Mouse (Mus musculus): ENCODE results near the gene Plekhd1. TPM values are rescaled to one million over a fixed set of nuclear protein-coding genes. Genes with fewer than 3 reads are reported as not detected.

Plekhd1 gene
- polyA plus RNA-seq, 1 experiment from 2014 or later: 6.5 TPM

DNA sequence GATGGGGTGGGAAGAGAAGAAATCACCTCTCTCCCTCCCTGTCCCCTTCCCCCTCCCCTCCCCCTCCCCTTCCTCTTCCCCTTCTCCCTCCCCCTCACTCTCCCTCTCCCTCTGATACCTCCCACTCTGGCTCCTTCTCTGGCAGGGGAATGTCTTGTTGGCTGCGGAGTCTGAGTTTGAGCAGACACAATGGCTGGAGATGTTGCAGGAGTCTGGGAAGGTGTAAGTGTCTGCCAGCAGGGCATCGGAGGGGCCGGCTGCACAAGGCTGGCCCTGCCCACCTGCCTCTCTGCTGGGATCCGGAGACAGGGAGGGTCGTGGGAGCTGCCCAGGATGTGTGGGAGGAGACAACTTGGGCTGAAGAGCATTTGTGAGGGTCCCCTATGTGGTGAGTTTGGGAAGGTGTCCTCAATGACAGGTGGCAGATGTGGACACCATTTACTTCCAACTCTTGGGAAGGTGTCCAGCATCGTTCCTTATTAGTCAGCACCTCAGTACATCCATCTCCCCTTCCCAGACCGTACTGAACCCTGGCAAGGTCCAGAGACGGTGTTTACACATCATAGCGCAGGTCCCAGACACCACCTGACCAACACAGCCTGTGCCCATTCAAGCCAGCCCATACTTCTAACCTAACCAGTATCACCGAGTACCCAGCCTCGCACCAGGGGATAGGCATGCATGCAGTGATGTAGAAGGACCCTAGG is 14.0 kb downstream of the Plekhd1 start:
- Histone ChIP-seq H3K9me3 (no peaks in the 10 kb centered on the region), H3K4me1 (replicated peaks) (peaks cover 15% of the 10 kb centered on the region), H3K27ac (replicated peaks) (peak overlapping the region; percentile 38; the same call in 1 of the 2 replicates), H3K4me2 (no peak overlapping the region), H3K27me3 (no peaks in the 10 kb centered on the region), H3K9ac (no peak overlapping the region), H3K36me3 (no peaks in the 10 kb centered on the region), H3K4me3 (no peak overlapping the region)
- no peak; the same call in 1 of the 2 replicates for ATAC-seq (ENCODE audit: low FRiP score, low read depth)
- WGBS: 58% methylated on average over 11 of the region's 11 CpGs

DNA sequence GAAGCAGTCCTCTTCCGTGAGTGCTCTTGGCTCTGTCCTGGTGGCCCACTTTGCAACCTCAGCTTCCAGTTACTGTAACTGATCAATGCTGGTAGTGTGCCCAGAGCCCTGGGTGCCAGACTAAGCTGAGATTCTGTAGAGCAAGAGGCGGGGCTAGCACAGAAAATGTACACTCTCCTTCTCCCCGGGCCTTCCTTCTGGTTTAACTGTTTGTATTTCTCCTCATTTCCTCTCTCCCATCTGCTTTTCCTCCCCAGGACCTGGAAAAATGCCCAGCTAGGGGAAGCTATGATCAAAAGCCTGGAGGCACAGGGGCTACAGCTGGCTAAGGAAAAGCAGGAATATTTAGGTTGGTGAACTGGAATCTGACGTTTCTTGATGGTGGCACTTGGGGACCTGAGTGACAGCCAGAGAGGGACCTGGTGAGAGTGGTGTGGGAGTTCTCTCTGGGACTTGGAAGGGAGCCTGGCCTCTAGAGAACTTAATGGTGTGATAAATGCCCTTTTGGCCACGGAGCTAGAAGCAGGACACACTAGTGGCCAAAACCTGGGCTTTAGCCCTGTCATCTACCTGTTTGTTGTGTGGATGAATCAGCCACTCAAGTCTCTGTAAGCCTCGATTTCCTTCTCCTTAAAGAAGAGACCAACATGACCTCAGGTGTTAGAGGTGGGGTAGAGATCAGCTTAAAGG is 14.7 kb downstream of the Plekhd1 start:
- Histone ChIP-seq H3K4me2 (no peak overlapping the region), H3K9ac (no peak overlapping the region), H3K27ac (replicated peaks) (peak overlapping the region; percentile 38; the same call in 1 of the 2 replicates), H3K36me3 (no peaks in the 10 kb centered on the region), H3K4me3 (no peak overlapping the region), H3K27me3 (no peaks in the 10 kb centered on the region), H3K4me1 (replicated peaks) (peaks cover 15% of the 10 kb centered on the region), H3K9me3 (no peaks in the 10 kb centered on the region)
- ATAC-seq (ENCODE audit: low FRiP score, low read depth): peak; percentile 57; the same call in 1 of the 2 replicates
- 51% methylated on average over 6 of the region's 6 CpGs for WGBS

DNA sequence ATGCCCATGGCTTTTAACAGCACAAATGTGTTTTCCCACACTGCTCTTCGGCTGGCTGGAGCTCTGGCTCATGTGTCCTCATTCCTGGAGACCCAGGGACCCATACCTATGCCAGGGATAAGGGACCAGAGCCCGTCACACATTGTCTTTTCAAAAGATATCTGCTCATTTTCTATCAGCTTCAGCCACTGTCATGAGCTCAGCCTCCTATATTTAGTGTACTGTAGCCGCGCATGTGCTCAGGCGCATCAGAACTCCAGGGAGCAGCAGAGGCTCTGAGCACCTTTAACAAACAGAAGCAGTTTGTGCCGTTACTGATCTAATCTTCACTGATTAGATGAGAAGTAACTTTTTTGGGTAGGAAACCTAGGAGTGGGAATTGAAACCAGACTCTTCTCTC is 23.5 kb downstream of the Plekhd1 start:
- 73% methylated on average over 6 of the region's 6 CpGs for WGBS

DNA sequence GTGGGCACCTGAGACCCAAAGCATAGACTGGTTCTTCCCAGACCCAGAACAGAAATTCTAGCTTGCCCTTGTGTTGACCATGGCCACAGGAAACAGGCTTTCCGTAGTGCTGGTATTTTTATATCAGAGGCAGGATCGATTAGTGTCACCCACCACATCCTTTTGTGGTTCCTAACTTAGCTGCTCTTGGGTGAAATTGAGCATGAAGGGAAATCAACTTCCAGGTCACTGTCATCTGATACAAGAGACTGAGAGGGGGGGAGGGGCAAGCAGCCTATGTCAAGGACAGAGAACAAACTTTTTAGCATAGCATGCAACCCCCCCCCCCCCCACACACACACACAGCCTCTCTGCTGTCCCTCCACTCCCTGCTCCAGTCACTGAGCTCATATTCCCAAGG is 26.8 kb downstream of the Plekhd1 start:
- no peaks in the 10 kb centered on the region for H3K36me3 ChIP-seq
- H3K9ac ChIP-seq: no peak overlapping the region
- ATAC-seq (ENCODE audit: low FRiP score, low read depth): no peak
- no peaks in the 10 kb centered on the region for H3K27me3 ChIP-seq
- H3K4me1 ChIP-seq (replicated peaks): 0 out of 2 replicates have a peak, but pooled peaks cover 4% of the 10 kb centered on the region
- no peaks in the 10 kb centered on the region for H3K9me3 ChIP-seq
- 67% methylated on average over 2 of the region's 2 CpGs for WGBS
- H3K4me2 ChIP-seq: no peak overlapping the region
- no peak overlapping the region for H3K27ac ChIP-seq (replicated peaks)
- H3K4me3 ChIP-seq: no peak overlapping the region

More for the DNA sequence above, 23.5 kb downstream of the Plekhd1 start:
- no peaks in the 10 kb centered on the region for H3K9me3 ChIP-seq
- no peaks in the 10 kb centered on the region for H3K36me3 ChIP-seq
- H3K27me3 ChIP-seq: no peaks in the 10 kb centered on the region
- H3K4me2 ChIP-seq: no peak overlapping the region
- ATAC-seq (ENCODE audit: low FRiP score, low read depth): no peak
- H3K9ac ChIP-seq: no peak overlapping the region
- no peak overlapping the region for H3K4me3 ChIP-seq
- H3K27ac ChIP-seq (replicated peaks): no peak overlapping the region
- H3K4me1 ChIP-seq (replicated peaks): 0 out of 2 replicates have a peak, but pooled peaks cover 4% of the 10 kb centered on the region

DNA sequence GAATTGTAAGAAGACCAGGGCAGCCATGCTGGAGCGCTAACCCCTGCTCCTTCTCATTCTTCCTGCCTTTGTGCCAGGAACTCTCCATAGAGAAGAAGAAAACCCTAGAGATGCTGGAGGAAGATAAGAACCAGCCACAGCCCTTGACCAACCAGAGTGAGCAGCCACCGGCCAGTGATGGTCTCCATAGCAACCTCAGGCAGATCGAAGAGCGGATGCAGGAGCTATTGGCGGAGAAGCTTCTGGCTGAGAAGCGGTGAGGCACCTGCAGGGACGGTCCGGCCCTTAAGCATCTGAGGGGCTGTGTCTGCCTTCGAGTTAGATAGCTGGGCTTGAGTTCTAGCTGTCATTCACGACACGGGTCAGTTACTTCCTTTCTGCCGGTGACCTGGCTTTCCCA is 28.1 kb downstream of the Plekhd1 start:
- Histone ChIP-seq H3K4me1 (replicated peaks) (0 out of 2 replicates have a peak, but pooled peaks cover 4% of the 10 kb centered on the region), H3K4me3 (no peak overlapping the region), H3K27me3 (no peaks in the 10 kb centered on the region), H3K4me2 (no peak overlapping the region), H3K9ac (no peak overlapping the region), H3K27ac (replicated peaks) (no peak overlapping the region), H3K9me3 (no peaks in the 10 kb centered on the region), H3K36me3 (no peaks in the 10 kb centered on the region)
- ATAC-seq (ENCODE audit: low FRiP score, low read depth): no peak
- WGBS: 34% methylated on average over 12 of the region's 12 CpGs

DNA sequence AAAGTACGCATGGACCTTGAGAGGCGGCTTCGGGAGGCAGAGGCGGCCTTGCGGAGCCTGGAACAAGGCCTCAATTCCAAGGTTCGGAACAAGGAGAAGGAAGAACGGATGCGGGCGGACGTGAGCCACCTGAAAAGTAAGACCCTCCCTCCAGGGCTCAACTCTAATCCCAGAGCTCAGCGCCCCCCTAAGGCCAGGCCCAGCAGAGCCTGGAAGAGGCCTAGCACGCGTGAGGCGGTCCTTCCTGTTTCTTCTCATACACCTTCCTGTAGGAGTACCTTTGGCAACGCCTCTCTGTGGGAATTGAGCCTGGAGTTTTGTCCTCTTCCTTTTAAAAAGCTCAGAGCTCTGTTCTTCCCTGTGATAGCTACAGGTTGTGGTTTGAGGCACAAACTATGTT is 29.1 kb downstream of the Plekhd1 start:
- Histone ChIP-seq H3K27me3 (no peaks in the 10 kb centered on the region), H3K36me3 (no peaks in the 10 kb centered on the region), H3K4me3 (no peak overlapping the region), H3K4me1 (replicated peaks) (0 out of 2 replicates have a peak, but pooled peaks cover 4% of the 10 kb centered on the region), H3K27ac (replicated peaks) (no peak overlapping the region), H3K9ac (no peak overlapping the region), H3K9me3 (no peaks in the 10 kb centered on the region), H3K4me2 (no peak overlapping the region)
- ATAC-seq (ENCODE audit: low FRiP score, low read depth): no peak
- 89% methylated on average over 15 of the region's 15 CpGs for WGBS

DNA sequence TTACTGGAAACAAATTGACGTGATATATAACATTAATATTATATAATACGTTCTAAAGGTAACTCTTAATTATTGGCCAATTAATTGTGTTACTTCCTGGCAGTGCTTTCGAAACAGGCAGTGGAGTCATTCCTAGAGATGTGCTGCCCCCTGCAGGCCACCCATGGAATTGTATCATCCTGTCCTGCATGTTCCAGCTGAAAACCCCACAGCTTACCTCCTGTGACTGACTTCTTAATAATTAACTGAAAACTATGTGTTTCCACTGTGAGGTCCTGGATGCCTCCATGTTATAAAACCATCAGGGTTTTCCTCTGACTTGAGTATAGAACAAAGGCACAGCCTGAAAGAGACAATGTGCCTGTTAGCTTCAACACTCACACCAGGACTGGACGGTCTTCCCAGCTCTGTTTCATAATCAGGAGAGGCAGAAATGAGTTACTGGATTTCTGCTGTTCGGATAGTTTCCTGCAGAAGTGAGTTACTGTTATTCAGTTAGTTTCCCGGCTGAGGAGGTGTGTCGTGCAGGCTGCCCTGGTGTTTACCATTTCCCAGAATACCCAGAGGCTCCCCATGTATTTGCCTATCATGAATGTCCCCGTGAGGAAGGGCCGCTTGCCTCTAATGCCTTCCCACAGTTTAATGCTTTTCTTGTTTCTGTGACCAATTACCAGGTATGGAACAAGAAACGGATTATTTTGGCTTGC is 32.6 kb downstream of the Plekhd1 start:
- no peak overlapping the region for H3K4me2 ChIP-seq
- H3K9me3 ChIP-seq: no peaks in the 10 kb centered on the region
- WGBS: 25% methylated on average over 10 of the region's 10 CpGs
- no peaks in the 10 kb centered on the region for H3K36me3 ChIP-seq
- no peak overlapping the region for H3K9ac ChIP-seq
- ATAC-seq (ENCODE audit: low FRiP score, low read depth): no peak
- 0 out of 2 replicates have a peak, but pooled peaks cover 4% of the 10 kb centered on the region for H3K4me1 ChIP-seq (replicated peaks)
- no peaks in the 10 kb centered on the region for H3K27me3 ChIP-seq
- H3K27ac ChIP-seq (replicated peaks): no peak overlapping the region
- H3K4me3 ChIP-seq: no peak overlapping the region

DNA sequence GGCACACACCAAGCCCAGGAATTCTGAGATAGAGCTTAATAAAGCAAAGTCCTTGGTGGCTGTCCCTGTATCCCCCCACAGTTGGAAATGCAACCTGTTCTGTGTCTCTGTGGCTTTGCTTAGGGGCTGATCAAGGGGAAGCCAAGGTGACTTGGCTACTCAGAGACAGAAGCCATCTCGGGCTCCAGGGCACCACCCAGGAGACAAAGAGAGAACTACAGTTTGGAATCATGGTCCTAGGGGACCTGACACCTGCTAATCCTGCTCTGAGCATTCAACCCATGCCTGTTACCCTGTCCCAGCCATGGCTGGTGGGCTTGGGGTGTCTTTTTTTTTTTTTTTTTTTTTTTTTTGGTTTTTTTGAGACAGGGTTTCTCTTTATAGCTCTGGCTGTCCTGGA is 35.8 kb downstream of the Plekhd1 start:
- no peak overlapping the region for H3K4me3 ChIP-seq
- H3K27me3 ChIP-seq: no peaks in the 10 kb centered on the region
- ATAC-seq (ENCODE audit: low FRiP score, low read depth): no peak
- H3K9me3 ChIP-seq: no peaks in the 10 kb centered on the region
- no peak overlapping the region for H3K4me2 ChIP-seq
- 27% methylated on average over 1 of the region's 1 CpGs for WGBS
- H3K4me1 ChIP-seq (replicated peaks): no peaks in the 10 kb centered on the region
- no peak overlapping the region for H3K27ac ChIP-seq (replicated peaks)
- H3K9ac ChIP-seq: no peak overlapping the region
- no peaks in the 10 kb centered on the region for H3K36me3 ChIP-seq

DNA sequence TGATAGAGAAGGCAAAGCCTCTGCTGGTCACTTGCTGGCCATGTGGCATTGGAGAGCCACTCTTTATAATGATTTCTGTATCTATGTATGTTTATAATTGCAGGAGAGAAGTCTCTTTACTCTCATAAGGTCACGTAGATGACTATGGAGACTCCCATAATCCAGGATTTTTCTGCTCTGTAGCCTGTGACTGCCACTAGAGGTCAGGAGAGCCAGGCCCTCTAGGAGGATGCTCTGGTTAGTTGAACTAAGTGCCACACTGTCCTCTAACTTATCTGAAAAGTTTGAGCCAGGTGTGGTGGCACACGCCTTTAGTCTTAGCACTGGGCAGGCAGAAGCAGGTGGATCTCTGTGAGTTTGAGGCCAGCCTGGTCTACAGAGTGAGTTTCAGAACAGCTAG is 36.4 kb downstream of the Plekhd1 start:
- H3K36me3 ChIP-seq: no peaks in the 10 kb centered on the region
- H3K9me3 ChIP-seq: no peaks in the 10 kb centered on the region
- H3K4me1 ChIP-seq (replicated peaks): no peaks in the 10 kb centered on the region
- no peak for ATAC-seq (ENCODE audit: low FRiP score, low read depth)
- 60% methylated on average over 2 of the region's 2 CpGs for WGBS
- no peak overlapping the region for H3K9ac ChIP-seq
- H3K27ac ChIP-seq (replicated peaks): no peak overlapping the region
- no peak overlapping the region for H3K4me2 ChIP-seq
- H3K4me3 ChIP-seq: no peak overlapping the region
- no peaks in the 10 kb centered on the region for H3K27me3 ChIP-seq

DNA sequence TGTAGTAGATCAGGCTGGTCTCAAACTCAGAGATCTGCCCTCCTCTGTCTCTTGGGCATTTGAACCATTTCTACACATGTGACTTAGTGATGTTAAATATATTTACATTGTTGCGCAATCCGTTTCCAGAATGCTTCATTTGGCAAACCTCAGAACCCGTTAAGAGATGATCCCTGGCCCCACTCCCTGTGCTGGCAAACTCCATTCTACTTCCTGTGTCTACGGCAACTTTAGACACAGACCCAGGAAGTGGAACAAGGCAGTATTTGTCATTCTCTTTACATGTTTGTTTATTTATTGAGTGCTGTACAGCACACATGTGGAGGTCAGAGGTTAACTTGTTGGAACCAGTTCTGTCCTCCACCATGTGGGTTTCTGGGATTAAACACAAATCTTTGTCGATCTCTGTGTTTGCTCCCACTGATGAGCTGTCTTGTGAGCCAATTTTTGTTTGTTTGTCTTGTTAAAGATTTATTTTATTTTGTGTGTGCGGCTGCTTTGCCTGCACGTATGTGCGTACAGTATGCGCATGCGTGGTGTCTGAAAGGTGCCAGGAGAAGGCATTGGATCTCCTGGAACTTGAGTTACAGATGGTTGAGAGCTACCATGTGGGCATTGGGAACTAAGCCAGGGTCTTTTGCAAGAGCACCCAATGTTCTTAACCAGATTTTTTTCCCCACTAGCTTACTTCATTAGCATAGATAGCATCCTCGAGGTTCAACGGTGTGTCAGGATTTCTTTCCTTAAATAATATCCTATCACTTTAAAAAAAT is 37.6 kb downstream of the Plekhd1 start:
- Histone ChIP-seq H3K27me3 (no peaks in the 10 kb centered on the region), H3K27ac (replicated peaks) (no peak overlapping the region), H3K9ac (no peak overlapping the region), H3K4me2 (no peak overlapping the region), H3K9me3 (no peaks in the 10 kb centered on the region), H3K4me1 (replicated peaks) (no peaks in the 10 kb centered on the region), H3K36me3 (no peaks in the 10 kb centered on the region), H3K4me3 (no peak overlapping the region)
- peak; percentile 12; the same call in 1 of the 2 replicates for ATAC-seq (ENCODE audit: low FRiP score, low read depth)
- 87% methylated on average over 12 of the region's 12 CpGs for WGBS

DNA sequence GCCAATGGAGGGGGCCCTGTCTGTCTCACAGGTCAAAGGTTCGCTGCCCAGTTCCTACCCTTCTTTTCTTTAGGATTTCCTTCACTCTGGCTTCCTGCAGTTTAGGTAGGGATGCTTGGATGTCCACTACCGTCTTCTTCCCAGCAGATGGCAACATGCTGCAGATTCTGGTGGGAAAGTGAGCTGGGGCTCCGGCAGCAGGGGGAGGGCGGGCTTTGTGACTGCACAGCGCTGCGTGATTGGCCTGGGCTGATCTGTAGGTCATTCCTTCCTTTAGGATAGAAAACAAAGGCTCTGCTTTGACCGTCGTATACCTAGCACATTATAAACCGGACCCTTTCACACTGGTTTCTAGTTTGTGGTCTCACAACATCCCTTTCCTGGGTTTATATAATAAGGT is 38.2 kb downstream of the Plekhd1 start:
- peak; percentile 91 for ATAC-seq (ENCODE audit: low FRiP score, low read depth)
- Histone ChIP-seq H3K27me3 (no peaks in the 10 kb centered on the region), H3K9me3 (no peaks in the 10 kb centered on the region), H3K4me3 (no peak overlapping the region), H3K9ac (no peak overlapping the region), H3K4me1 (replicated peaks) (0 out of 2 replicates have a peak, but pooled peaks cover under 1% of the 10 kb centered on the region), H3K4me2 (0 out of 2 replicates have a peak overlapping the region, but pooled peaks have one; percentile 25), H3K36me3 (no peaks in the 10 kb centered on the region), H3K27ac (replicated peaks) (0 out of 2 replicates have a peak overlapping the region, but pooled peaks have one; percentile 17)
- WGBS: 5% methylated on average over 9 of the region's 9 CpGs
